Mouse (Mus musculus) limb, embryonic 10.5 days (tissue): ENCODE measurements around the gene Azin2. TPM values are rescaled to one million over a fixed set of nuclear protein-coding genes. Genes with fewer than 3 reads are reported as not detected.

Experiments
- DNase-seq: peaks from one replicate; pipeline ENCODE4 v3.0.0-alpha.2; 2017; ENCODE audit warnings: low spot score
- H3K27ac ChIP-seq: fragments of 300-500 bp; sonication (generic); 2 replicates; pipeline ENCODE4 v1.5.1; 2016; ENCODE audit warnings: mild to moderate bottlenecking
- H3K27me3 ChIP-seq: fragments of 300-500 bp; sonication (generic); 2 replicates; pipeline ENCODE4 v1.6.1; 2016; ENCODE audit warnings: low read depth, mild to moderate bottlenecking; ENCODE audit not compliant: poor library complexity, severe bottlenecking
- H3K36me3 ChIP-seq: fragments of 300-500 bp; sonication (generic); 2 replicates; pipeline ENCODE4 v1.6.1; 2016; ENCODE audit warnings: mild to moderate bottlenecking, moderate library complexity
- H3K4me1 ChIP-seq: fragments of 300-500 bp; sonication (generic); 2 replicates; pipeline ENCODE4 v1.6.1; 2016
- H3K4me3 ChIP-seq: fragments of 300-500 bp; sonication (generic); 2 replicates; pipeline ENCODE4 v1.5.1; 2016; ENCODE audit warnings: mild to moderate bottlenecking, moderate library complexity
- H3K9me3 ChIP-seq: fragments of 300-500 bp; sonication (generic); replicated peaks from 2 replicates; pipeline ENCODE4 v1.6.1; 2016; ENCODE audit warnings: mild to moderate bottlenecking
- WGBS: fragments of 180-500 bp; shearing (Covaris S2); methylation state at CpG from one replicate; pipeline ENCODE4 v1.1.7; 2016; 5-methylcytosine and 5-hydroxymethylcytosine counted together
- polyA plus RNA-seq: library from polyadenylated mRNA; unstranded; fragments of >200 nt; fragmentation: Nextera tagmentation; extraction: Ambion mirVana; gene quantifications from 2 replicates; pipeline ENCODE4 v1.2.1, GENCODE M21; 2016

Gene Azin2
- 9.8 and 15.4 TPM in 2 replicates for polyA plus RNA-seq

DNA sequence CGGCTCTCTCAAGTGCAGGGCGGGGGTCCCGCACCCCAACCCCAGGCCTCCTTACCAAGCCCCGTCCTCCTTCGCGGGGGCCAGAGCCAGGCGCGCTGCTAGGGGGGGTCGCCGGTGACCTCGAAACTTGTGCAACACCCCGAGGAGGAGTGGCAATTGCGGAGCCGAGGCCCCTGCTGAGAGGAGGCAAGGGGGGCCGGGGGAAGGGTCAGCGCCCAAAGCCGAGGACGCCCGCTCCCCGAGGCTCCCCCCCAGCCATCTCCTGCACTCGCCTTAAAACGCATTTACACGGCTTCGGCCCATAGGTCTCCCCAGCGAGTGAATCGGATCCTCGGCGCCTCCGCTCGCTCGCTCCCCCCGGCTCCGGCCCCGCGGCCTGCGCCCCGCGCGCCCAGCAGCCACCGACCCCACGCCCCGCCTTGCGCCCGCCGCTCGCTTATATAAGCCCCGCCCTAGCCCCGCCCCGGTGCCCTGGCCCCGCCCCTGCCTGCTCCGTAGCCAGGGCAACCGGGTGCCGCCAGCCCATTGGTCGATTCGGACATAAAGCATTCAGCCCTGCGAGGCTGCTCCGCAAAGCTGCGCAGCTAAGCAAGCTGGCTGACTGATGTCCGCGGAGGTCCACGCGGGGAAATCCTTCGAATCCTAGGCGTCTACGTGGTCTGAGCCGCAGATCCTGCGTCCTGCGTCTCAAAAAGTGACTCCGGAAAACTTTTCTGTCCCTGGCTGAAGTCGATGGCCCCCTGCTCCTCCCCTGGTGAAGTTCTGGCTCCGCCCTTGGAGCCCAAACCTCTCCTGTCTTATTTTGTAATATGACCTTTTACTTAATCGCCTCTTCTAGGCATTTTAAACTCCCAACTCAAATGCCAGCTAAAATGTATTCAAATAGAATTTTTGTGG lies at the start of gene Azin2:
Gene Azin2, minus strand, starts transcription at position 414 of the 897 bp plus-strand sequence.
- Histone ChIP-seq H3K9me3 (no peaks in the 10 kb centered on the region), H3K4me3 (peak within 1 kb of the TSS; percentile 74), H3K27me3 (peaks cover 32% of the 10 kb centered on the region), H3K36me3 (0 out of 2 replicates have a peak, but pooled peaks cover 2% of the 10 kb centered on the region), H3K4me1 (peaks cover 33% of the 10 kb centered on the region), H3K27ac (peak within 1 kb of the TSS; percentile 91)
- under 1% methylated on average over 72 of the region's 72 CpGs for WGBS
- peak; percentile 100 for DNase-seq

DNA sequence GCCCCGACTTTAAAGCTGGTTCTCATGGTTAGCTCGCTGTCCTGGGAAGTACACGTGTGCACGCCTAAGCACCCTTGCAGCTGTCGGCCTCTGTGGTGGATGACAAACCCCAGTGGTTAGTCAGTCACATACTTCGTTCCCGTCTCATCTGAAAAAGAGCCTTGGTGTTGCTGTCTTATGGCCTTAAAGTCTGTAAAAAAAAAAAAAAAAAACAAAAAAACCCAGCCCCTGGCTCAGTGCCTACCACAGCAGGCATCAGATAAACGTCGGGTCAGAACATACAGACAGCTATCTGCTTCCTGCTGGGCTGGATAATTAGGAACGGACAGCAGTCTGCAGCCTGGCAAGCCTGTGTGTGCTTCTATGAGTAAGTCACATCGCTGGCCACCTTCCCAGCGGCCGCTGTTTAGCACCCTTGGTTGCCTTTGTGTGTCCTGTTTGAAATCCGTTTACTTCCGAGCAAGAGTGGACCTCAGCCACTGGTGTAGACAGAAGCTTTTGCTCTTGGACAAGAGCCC lies 49.4 kb upstream of the Azin2 start:
- WGBS, result 74% methylated on average over 15 of the region's 15 CpGs
- Histone ChIP-seq H3K27ac (no peak overlapping the region), H3K27me3 (no peaks in the 10 kb centered on the region), H3K36me3 (peaks cover 49% of the 10 kb centered on the region), H3K9me3 (no peaks in the 10 kb centered on the region), H3K4me1 (peaks cover 19% of the 10 kb centered on the region), H3K4me3 (no peak overlapping the region)
- no peak for DNase-seq

- Histone ChIP-seq H3K9me3 (no peaks in the 10 kb centered on the region), H3K4me3 (no peak overlapping the region), H3K36me3 (peaks cover 70% of the 10 kb centered on the region), H3K27me3 (no peaks in the 10 kb centered on the region), H3K4me1 (peaks cover 19% of the 10 kb centered on the region), H3K27ac (0 out of 2 replicates have a peak overlapping the region, but pooled peaks have one; percentile 14)
- no peak for DNase-seq
- 45% methylated on average over 5 of the region's 5 CpGs for WGBS
These were observed 47.3 kb upstream of the Azin2 start for GRCm38 (mm10) chr4:129009521-129009920.

GRCm38 (mm10) chr4:129008672-129009071 lies 46.4 kb upstream of the Azin2 start:
- no peak for DNase-seq
- Histone ChIP-seq H3K27ac (no peak overlapping the region), H3K27me3 (no peaks in the 10 kb centered on the region), H3K9me3 (no peaks in the 10 kb centered on the region), H3K4me1 (peaks cover 19% of the 10 kb centered on the region), H3K4me3 (no peak overlapping the region), H3K36me3 (peaks cover 76% of the 10 kb centered on the region)
- WGBS, result 79% methylated on average over 3 of the region's 3 CpGs

DNA sequence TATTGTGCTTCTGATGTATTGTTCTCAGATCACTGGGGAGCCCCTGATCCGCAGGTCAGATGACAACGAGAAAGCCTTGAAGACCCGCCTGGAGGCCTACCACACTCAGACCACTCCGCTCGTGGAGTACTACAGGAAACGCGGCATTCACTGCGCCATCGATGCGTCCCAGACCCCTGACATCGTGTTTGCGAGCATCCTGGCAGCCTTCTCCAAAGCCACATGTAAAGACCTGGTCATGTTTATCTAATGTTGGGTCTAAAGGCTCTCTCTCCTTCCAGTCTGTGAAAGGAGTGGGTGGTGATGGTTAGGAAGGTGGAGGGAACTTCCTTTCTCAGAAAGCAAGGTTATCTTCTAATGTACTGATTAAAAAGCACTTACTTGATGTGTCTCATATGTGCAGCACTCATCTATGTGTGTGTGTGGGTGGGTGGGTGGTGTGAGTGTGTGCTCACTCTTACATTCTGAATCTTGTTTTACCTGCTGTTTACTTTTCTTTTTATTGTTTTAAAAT lies 45.8 kb upstream of the Azin2 start:
- no peak for DNase-seq
- Histone ChIP-seq H3K27ac (no peak overlapping the region), H3K9me3 (no peaks in the 10 kb centered on the region), H3K27me3 (no peaks in the 10 kb centered on the region), H3K4me3 (no peak overlapping the region), H3K36me3 (peaks cover 83% of the 10 kb centered on the region), H3K4me1 (peaks cover 13% of the 10 kb centered on the region)
- WGBS, result 89% methylated on average over 12 of the region's 12 CpGs

DNA sequence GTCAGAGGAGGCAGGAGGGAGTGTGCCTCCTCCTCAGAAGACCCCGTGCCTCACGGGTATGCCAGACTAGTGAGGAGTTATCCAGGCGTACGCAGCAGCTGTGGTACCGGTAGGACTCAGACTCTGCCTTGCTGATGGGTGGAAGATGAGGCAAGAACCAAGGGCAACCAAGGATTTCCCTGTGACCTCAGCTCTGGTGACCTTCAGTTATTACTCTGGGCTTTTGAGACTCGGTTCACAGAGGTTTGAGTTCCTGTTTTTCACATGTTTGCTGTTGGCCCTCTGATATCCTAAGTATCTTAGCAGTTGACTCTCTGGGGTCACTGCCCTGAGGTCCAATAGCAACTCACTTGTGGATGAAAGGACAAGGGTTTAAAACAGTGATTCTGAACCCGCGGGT lies 41.5 kb upstream of the Azin2 start:
- peaks cover 97% of the 10 kb centered on the region for H3K36me3 ChIP-seq
- H3K4me3 ChIP-seq, result no peak overlapping the region
- H3K27me3 ChIP-seq, result no peaks in the 10 kb centered on the region
- H3K4me1 ChIP-seq, result peaks cover 5% of the 10 kb centered on the region; the same call in 1 of the 2 replicates
- H3K9me3 ChIP-seq, result no peaks in the 10 kb centered on the region
- no peak for DNase-seq
- no peak overlapping the region for H3K27ac ChIP-seq
- 92% methylated on average over 8 of the region's 8 CpGs for WGBS

- Histone ChIP-seq H3K36me3 (peaks cover 93% of the 10 kb centered on the region), H3K4me3 (no peak overlapping the region), H3K9me3 (no peaks in the 10 kb centered on the region), H3K27me3 (no peaks in the 10 kb centered on the region), H3K4me1 (peaks cover 22% of the 10 kb centered on the region), H3K27ac (no peak overlapping the region)
- DNase-seq, result no peak
- 94% methylated on average over 3 of the region's 3 CpGs for WGBS
These were observed 38.5 kb upstream of the Azin2 start for GRCm38 (mm10) chr4:129000786-129001185.

GRCm38 (mm10) chr4:128998401-128998800 lies 36.2 kb upstream of the Azin2 start:
- 84% methylated on average over 8 of the region's 8 CpGs for WGBS
- no peaks in the 10 kb centered on the region for H3K9me3 ChIP-seq
- no peaks in the 10 kb centered on the region for H3K27me3 ChIP-seq
- H3K36me3 ChIP-seq, result peaks cover 81% of the 10 kb centered on the region
- no peak overlapping the region for H3K4me3 ChIP-seq
- no peak for DNase-seq
- peaks cover 41% of the 10 kb centered on the region for H3K4me1 ChIP-seq
- no peak overlapping the region for H3K27ac ChIP-seq

- no peak overlapping the region for H3K27ac ChIP-seq
- peaks cover 49% of the 10 kb centered on the region for H3K4me1 ChIP-seq
- WGBS, result 85% methylated on average over 8 of the region's 8 CpGs
- H3K4me3 ChIP-seq, result no peak overlapping the region
- peaks cover 70% of the 10 kb centered on the region for H3K36me3 ChIP-seq
- no peaks in the 10 kb centered on the region for H3K27me3 ChIP-seq
- no peaks in the 10 kb centered on the region for H3K9me3 ChIP-seq
- no peak for DNase-seq
These were observed 35.0 kb upstream of the Azin2 start for GRCm38 (mm10) chr4:128997258-128997657.

DNA sequence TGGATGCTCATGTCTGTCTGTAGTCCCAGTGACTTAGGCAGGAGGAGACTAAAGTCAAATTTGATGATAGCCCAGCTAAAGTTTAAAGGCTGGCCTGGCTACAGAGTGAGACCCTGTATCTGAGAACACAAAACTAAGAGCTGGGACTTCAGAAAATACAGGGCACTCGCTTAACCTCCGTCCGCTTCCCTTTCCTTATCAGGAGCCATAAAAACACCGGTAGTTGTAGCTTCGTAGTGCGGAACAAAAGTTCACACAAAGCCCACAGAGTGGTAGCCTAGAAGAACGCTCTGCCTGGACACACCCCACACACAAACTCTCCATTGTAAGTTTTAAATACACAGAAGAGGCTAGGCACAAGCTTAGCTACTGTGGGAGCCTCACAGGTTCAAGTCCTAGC lies 33.0 kb upstream of the Azin2 start:
- no peaks in the 10 kb centered on the region for H3K9me3 ChIP-seq
- WGBS, result 87% methylated on average over 7 of the region's 7 CpGs
- H3K4me3 ChIP-seq, result no peak overlapping the region
- no peaks in the 10 kb centered on the region for H3K27me3 ChIP-seq
- H3K4me1 ChIP-seq, result peaks cover 50% of the 10 kb centered on the region
- H3K27ac ChIP-seq, result no peak overlapping the region
- no peak for DNase-seq
- H3K36me3 ChIP-seq, result peaks cover 50% of the 10 kb centered on the region

DNA sequence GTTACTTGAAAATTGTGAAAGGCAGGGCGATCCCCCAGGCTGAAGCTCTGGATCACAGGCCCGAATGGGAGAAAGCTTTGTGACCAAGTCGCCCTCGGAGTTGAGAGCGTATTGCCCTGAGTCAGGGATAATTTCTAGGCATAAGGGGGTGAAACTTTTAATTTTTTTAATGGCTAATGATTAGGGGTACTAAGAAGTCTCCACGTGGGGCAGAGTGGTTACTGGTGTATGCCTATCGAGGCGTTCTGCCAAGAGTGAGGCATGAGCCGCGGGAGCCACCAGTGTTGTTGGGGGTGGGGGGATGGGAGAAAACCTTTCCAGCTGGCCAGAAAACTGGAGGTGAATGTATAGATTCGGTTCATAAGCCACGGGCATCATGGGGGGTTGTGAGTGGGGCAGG lies 31.4 kb upstream of the Azin2 start:
- no peaks in the 10 kb centered on the region for H3K9me3 ChIP-seq
- H3K27me3 ChIP-seq, result no peaks in the 10 kb centered on the region
- peak overlapping the region; percentile 91 for H3K4me3 ChIP-seq
- WGBS, result 5% methylated on average over 12 of the region's 12 CpGs
- no peak for DNase-seq
- H3K36me3 ChIP-seq, result peaks cover 35% of the 10 kb centered on the region
- H3K4me1 ChIP-seq, result peaks cover 45% of the 10 kb centered on the region
- H3K27ac ChIP-seq, result peak overlapping the region; percentile 92

DNA sequence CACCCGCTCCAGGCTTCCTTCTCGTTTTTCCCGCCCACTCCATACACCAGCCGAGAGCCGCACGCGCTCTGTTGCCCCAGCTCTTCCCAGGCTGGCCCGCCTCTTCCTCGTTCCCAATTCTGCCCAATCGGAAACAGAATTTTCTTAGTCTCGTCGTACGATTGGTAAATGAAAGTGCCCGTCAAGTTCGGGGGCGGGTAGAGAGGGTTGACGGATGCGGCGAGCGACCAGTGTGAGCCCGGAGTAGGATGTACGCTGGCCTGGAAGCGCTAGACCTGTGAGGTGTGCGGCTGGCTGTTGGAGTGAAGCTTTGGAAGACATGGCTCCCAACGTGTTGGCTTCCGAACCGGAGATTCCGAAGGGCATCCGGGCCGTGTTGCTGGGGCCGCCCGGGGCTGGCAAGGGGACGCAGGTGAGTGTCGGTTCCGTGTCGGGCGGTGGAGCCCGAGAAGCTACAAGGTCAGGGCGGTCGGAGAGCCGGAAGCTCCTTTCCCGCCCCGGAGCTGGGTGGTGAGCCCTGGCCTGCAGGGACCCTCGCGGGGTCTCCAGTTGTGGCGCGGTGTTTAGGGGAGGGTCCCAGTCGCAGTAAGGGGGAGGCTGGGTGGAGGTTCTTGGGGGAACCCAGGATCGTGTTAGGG lies 30.9 kb upstream of the Azin2 start:
- peak overlapping the region; percentile 92 for H3K27ac ChIP-seq
- WGBS, result under 1% methylated on average over 49 of the region's 49 CpGs
- peak overlapping the region; percentile 91 for H3K4me3 ChIP-seq
- peaks cover 40% of the 10 kb centered on the region for H3K4me1 ChIP-seq
- DNase-seq, result peak; percentile 93
- peaks cover 32% of the 10 kb centered on the region for H3K36me3 ChIP-seq
- no peaks in the 10 kb centered on the region for H3K9me3 ChIP-seq
- H3K27me3 ChIP-seq, result no peaks in the 10 kb centered on the region

DNA sequence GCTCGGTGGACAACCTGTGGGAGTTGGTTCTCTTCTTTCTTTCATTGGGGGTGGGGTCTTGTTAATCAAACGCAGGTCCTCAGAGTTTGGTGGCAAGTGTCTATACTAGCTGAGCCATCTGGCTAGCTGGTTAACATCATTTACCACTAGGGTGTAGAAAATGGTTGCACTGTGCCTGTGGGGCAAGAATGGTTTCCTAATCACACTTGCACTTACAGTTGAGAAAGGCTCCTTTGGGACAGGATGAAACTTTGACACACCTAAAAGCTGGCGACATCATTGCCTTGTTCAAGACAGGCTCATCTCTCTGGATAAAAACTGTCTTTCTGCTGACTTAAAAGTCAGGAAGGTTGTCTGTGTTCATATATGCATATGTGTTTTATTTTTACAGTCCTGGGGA lies 29.9 kb upstream of the Azin2 start:
- H3K4me1 ChIP-seq, result peaks cover 34% of the 10 kb centered on the region
- no peak overlapping the region for H3K4me3 ChIP-seq
- no peak overlapping the region; the same call in 1 of the 2 replicates for H3K27ac ChIP-seq
- no peak for DNase-seq
- no peaks in the 10 kb centered on the region for H3K27me3 ChIP-seq
- H3K9me3 ChIP-seq, result no peaks in the 10 kb centered on the region
- 89% methylated on average over 3 of the region's 3 CpGs for WGBS
- H3K36me3 ChIP-seq, result peaks cover 22% of the 10 kb centered on the region
